In the genomic region with DNA sequence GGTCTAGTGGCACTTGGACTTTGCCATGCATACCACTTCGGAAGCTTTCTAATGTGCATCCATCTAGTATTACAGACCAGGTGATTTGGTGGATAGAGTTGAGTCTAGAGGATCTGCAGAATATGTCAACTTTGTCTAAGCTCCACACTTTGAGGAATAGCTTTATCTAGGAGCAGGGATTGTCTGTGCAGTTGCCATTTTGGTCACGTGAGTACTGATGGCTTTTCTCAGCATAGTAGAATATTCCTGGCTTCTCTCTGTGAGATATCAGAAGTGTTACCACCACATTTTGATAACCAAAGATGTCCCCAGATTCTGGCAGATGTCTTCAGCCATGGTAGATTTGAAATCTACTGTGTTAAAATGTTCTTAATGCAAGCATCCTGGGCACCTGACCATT, we compare ENCODE assay signal across 19 mouse cellular contexts.
"Had no signal": no experiment of that assay in that cellular context is flagged by ENCODE, and none has a peak within 500 bp of the region (broad histone marks: within the 10 kb centered on the region; RNA-seq: fewer than 3 reads in every experiment).

No protein-coding gene starts in this region.

- H3K36me3 ChIP-seq: limb, embryonic 10.5 days; limb, embryonic 13.5 days; midbrain, embryonic 10.5 days; midbrain, embryonic 13.5 days; neural tube, embryonic 13.5 days had no signal

- ATAC-seq: lung, postnatal 0 days; midbrain, embryonic 13.5 days; midbrain, embryonic 16.5 days had no signal

- H3K27ac ChIP-seq: limb, embryonic 10.5 days; limb, embryonic 13.5 days; midbrain, embryonic 13.5 days; neural tube, embryonic 13.5 days had no signal

- H3K9me3 ChIP-seq: limb, embryonic 10.5 days; limb, embryonic 13.5 days; megakaryocyte, embryonic 14.5 days; midbrain, embryonic 10.5 days; midbrain, embryonic 13.5 days; neural tube, embryonic 13.5 days had no signal

- H3K27me3 ChIP-seq: megakaryocyte, embryonic 14.5 days; midbrain, embryonic 13.5 days; neural tube, embryonic 13.5 days had no signal

- H3K4me3 ChIP-seq: limb, embryonic 10.5 days; limb, embryonic 13.5 days; midbrain, embryonic 10.5 days; midbrain, embryonic 13.5 days; myocyte; neural tube, embryonic 13.5 days had no signal

- H3K4me2 ChIP-seq: limb, embryonic 13.5 days; lung, embryonic 14.5 days; midbrain, embryonic 13.5 days; neural tube, embryonic 13.5 days had no signal

- H3K9ac ChIP-seq: limb, embryonic 13.5 days; lung, embryonic 14.5 days; midbrain, embryonic 13.5 days; neural tube, embryonic 13.5 days had no signal

- DNase-seq: kidney, adult 18-20 months; kidney, adult 9 months; kidney, postnatal 14 days; kidney, postnatal 4 days; lung, embryonic 14.5 days; lung, postnatal 36 days; retina, postnatal 1 day; right cerebral cortex, postnatal 25 days; thymus, adult 18-20 months; thymus, postnatal 36 days had no signal
